Mouse (Mus musculus) intestine, embryonic 14.5 days (tissue): Measurements from ENCODE around the gene Podn. TPM values are rescaled to one million over a fixed set of nuclear protein-coding genes. Genes with fewer than 3 reads are reported as not detected.

ENCODE experiments used
- ATAC-seq: fragments of 200-750 bp; cut with Nextera tagmentation; replicated peaks from 2 replicates; pipeline ENCODE4 v1.8.0; 2017; ENCODE audit warnings: low read depth, moderate number of reproducible peaks, moderate TSS enrichment, moderate library complexity; ENCODE audit not compliant: low FRiP score, low TSS enrichment
- DNase-seq: peaks from one replicate; pipeline ENCODE4 v3.0.0-alpha.2; 2018; ENCODE audit warnings: low spot score
- H3K27ac ChIP-seq: fragments of 300-500 bp; sonication (generic); 2 replicates; pipeline ENCODE4 v1.5.1; 2014; ENCODE audit warnings: low read depth, mild to moderate bottlenecking, control low read depth
- H3K27me3 ChIP-seq: fragments of 300-500 bp; sonication (generic); replicated peaks from 2 replicates; pipeline ENCODE4 v1.6.1; 2014; ENCODE audit warnings: low read length, control low read depth; ENCODE audit not compliant: control insufficient read depth, insufficient read depth
- H3K36me3 ChIP-seq: fragments of 300-500 bp; sonication (generic); 2 replicates; pipeline ENCODE4 v1.6.1; 2014; ENCODE audit warnings: low read length, control low read depth; ENCODE audit not compliant: control insufficient read depth, insufficient read depth
- H3K4me1 ChIP-seq: fragments of 300-500 bp; sonication (generic); replicated peaks from 2 replicates; pipeline ENCODE4 v1.6.1; 2014; ENCODE audit warnings: low read length, control low read depth, mixed read lengths; ENCODE audit not compliant: control insufficient read depth, insufficient read depth
- H3K4me2 ChIP-seq: fragments of 300-500 bp; sonication (generic); 2 replicates; pipeline ENCODE4 v1.6.1; 2014; ENCODE audit warnings: low read length
- H3K4me3 ChIP-seq: fragments of 300-500 bp; sonication (generic); 2 replicates; pipeline ENCODE4 v1.5.1; 2014; ENCODE audit warnings: low read depth, low read length, control low read depth, mixed read lengths
- H3K9ac ChIP-seq: fragments of 300-500 bp; sonication (generic); 2 replicates; pipeline ENCODE4 v1.6.1; 2014; ENCODE audit warnings: mild to moderate bottlenecking, low read length
- H3K9me3 ChIP-seq: fragments of 300-500 bp; sonication (generic); 2 replicates; pipeline ENCODE4 v1.6.1; 2016; ENCODE audit warnings: low read length, control low read depth; ENCODE audit not compliant: control insufficient read depth
- WGBS: fragments of 180-500 bp; shearing (Covaris S2); extraction: QIAGEN DNeasy Blood & Tissue Kit; methylation state at CpG from one replicate; pipeline ENCODE4 v1.1.7; 2014; 5-methylcytosine and 5-hydroxymethylcytosine counted together
- microRNA-seq: library from miRNA; unstranded; fragments of <30 nt; microRNA quantifications from one replicate; pipeline ENCODE4, GENCODE M21; 2016
- polyA plus RNA-seq: library from polyadenylated mRNA; unstranded; fragments of >200 nt; fragmentation: Nextera tagmentation; extraction: Ambion mirVana; gene quantifications from 2 replicates; pipeline ENCODE4 v1.2.1, GENCODE M21; 2014

Podn gene
- polyA plus RNA-seq, 1 experiment from 2014 or later, result 2.4 TPM

GRCm38 (mm10) chr4:107967966-107968682, 128.1 kb downstream of the Podn start, which contains the start of gene Slc1a7:
Gene Slc1a7, plus strand, starts transcription at chr4:107968332.
- no peak for DNase-seq
- no peaks in the 10 kb centered on the region for H3K36me3 ChIP-seq
- 80% methylated on average over 16 of the region's 16 CpGs for WGBS
- no peak for ATAC-seq
- H3K4me3 ChIP-seq, result no peak within 1 kb of the TSS
- H3K9ac ChIP-seq, result no peak within 1 kb of the TSS
- H3K27me3 ChIP-seq, result no peaks in the 10 kb centered on the region
- H3K4me2 ChIP-seq, result no peak within 1 kb of the TSS
- no peaks in the 10 kb centered on the region for H3K9me3 ChIP-seq
- no peak within 1 kb of the TSS for H3K27ac ChIP-seq
- H3K4me1 ChIP-seq, result no peaks in the 10 kb centered on the region

GRCm38 (mm10) chr4:107966416-107967109, 129.7 kb downstream of the Podn start:
- 55% methylated on average over 5 of the region's 5 CpGs for WGBS
- DNase-seq, result no peak
- no peak for ATAC-seq

More at GRCm38 (mm10) chr4:107966416-107967109, 129.7 kb downstream of the Podn start:
- Histone ChIP-seq H3K36me3 (no peaks in the 10 kb centered on the region), H3K27me3 (no peaks in the 10 kb centered on the region), H3K9ac (no peak overlapping the region), H3K4me1 (peaks cover 7% of the 10 kb centered on the region), H3K9me3 (no peaks in the 10 kb centered on the region), H3K4me2 (no peak overlapping the region), H3K4me3 (no peak overlapping the region), H3K27ac (no peak overlapping the region)

Small RNAs within 50 kb of the gene (microRNA-seq; reads per million reads assigned to microRNA genes)
- gene Mir6397, result not detected

Other genes with a start within 250 kb of the Podn start
- 179 TPM in 2 replicates for gene Magoh, start 216.7 kb downstream of the Podn start, polyA plus RNA-seq
- gene 0610037L13Rik, start 206.6 kb downstream of the Podn start, polyA plus RNA-seq, result 129 and 134 TPM in 2 replicates
- 55.9 and 66.6 TPM in 2 replicates for gene Cpt2, start 172.8 kb downstream of the Podn start, polyA plus RNA-seq
- 0.16 and 0.30 TPM in 2 replicates for gene Slc1a7, start 128.1 kb downstream of the Podn start, polyA plus RNA-seq
- 217 and 227 TPM in 2 replicates for gene Scp2, start 48.6 kb upstream of the Podn start, polyA plus RNA-seq
- 40.2 and 44.0 TPM in 2 replicates for gene Echdc2, start 69.0 kb upstream of the Podn start, polyA plus RNA-seq
- 0.12 TPM in 1 of 2 replicates, not detected in the other for gene Zyg11a, start 121.6 kb upstream of the Podn start, polyA plus RNA-seq
- 14.1 and 15.9 TPM in 2 replicates for gene Zyg11b, start 204.7 kb upstream of the Podn start, polyA plus RNA-seq
- 58.3 and 63.4 TPM in 2 replicates for gene Coa7, start 231.7 kb upstream of the Podn start, polyA plus RNA-seq